Mouse (Mus musculus): ENCODE measurements around the gene Pard3b.

Gene Pard3b

GRCm38 (mm10) chr1:62437493-62437892 is 798.9 kb downstream of the Pard3b start:
- DNase-seq (ENCODE audit: low read depth in 1 of 2, low spot score in 2 of 2), result no peak

- no peak for DNase-seq (ENCODE audit: low read depth in 1 of 2, low spot score in 2 of 2)
These were observed 805.8 kb downstream of the Pard3b start for GRCm38 (mm10) chr1:62444406-62444805.

DNA sequence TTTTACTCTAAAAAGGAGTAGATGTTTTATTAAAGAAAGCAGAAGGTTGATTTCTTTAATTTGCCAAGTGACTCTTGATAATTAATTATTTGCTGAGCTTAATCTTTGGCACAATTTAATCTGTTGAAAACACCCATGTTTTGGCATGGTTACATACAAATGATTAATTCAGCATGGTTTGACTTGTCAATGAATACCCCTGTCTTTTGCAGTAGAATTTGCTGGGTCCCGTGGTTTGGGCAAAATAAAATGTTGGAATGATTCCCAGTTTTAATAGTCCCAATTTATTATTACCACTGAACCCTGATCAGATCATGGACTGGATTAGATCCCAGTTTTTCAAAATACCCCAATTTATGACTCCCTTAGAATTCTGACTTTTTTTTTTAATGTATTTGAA is 808.2 kb downstream of the Pard3b start:
- no peak for DNase-seq (ENCODE audit: low read depth in 1 of 2, low spot score in 2 of 2)

GRCm38 (mm10) chr1:62449193-62449875 is 810.7 kb downstream of the Pard3b start:
- no peak for DNase-seq (ENCODE audit: low read depth in 1 of 2, low spot score in 2 of 2)

DNA sequence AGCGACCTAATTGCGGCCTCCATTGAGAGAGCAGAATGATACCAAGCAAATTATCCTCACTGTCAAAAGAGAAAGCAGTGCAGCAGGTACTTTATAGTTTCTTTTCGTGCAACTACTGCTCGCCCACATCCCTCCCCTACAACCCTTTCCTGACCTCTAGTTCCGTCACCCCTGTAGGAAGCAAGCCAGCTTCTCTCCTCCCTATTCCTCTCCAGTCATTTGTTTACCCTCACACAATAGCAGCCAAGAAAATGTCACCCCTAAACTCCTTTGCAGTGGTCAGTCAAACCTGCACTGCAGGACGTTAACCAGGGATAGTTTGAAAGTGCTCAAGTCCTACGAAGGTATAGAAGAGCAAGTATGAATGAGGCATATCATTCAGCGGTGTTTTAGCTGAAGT is 826.9 kb downstream of the Pard3b start:
- DNase-seq (ENCODE audit: low read depth in 1 of 2, low spot score in 2 of 2), result no peak

GRCm38 (mm10) chr1:62466544-62466943 is 827.9 kb downstream of the Pard3b start:
- no peak for DNase-seq (ENCODE audit: low read depth in 1 of 2, low spot score in 2 of 2)

DNA sequence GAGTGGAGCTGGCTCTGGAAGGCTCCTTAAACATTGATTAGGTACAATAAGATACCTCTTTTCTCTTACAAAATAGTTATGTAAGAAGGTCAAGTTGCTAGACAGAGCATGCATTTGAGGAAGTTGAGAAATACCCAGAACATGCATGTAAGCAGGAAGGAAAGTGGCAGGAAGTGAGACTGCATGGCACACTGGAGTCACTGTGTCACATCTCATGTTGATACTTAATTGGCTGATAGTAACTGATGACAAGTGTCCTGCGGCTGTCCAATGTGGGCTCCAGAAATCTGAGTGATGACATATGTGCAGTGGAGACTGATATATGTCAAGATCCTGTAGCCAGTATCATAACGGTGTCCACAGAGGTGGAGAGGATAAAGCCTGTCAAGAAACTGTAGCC is 844.4 kb downstream of the Pard3b start:
- peak; percentile 13 for DNase-seq (ENCODE audit: low read depth in 1 of 2, low spot score in 2 of 2)

DNA sequence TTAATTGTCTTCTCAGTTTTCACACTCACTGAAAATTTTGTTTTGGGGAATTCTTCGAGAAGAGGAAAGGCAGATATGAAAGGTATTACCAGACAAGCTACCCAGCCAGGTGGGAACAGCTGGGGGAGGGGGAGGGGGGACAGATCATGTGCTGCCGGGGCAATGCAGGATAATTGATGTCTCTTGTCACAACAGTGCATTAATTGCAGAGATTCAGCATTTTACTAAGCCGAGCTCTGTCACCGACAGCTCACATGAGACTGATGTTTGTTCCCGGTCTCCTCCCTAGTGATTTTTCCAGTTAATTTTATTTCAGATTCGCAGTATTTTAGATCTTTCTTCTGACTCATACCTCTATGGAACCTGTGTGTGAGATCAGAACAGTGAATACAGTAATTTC is 850.2 kb downstream of the Pard3b start:
- no peak for DNase-seq (ENCODE audit: low read depth in 1 of 2, low spot score in 2 of 2)

- no peak for DNase-seq (ENCODE audit: low read depth in 1 of 2, low spot score in 2 of 2)
These were observed 860.5 kb downstream of the Pard3b start for GRCm38 (mm10) chr1:62499146-62499545.

DNA sequence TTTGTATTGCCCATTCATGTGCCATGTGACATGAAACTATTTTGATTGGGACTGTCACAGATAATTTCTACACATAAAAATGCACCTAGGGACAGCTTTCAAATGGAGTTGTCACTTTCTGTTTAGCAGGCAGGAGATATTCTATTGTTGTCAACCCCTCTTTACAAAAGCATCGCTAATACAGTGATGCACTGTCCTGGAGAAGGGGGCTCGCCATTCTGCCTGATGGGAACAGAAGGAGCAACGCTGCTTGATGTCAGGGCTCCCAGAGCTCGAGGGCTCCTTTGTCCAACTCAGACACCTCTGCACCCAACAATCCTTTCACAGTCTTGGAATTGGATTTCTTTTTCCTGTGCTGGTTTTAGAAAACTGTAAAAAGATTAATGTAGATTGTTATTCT is 871.9 kb downstream of the Pard3b start:
- no peak for DNase-seq (ENCODE audit: low read depth in 1 of 2, low spot score in 2 of 2)

GRCm38 (mm10) chr1:62511681-62512080 is 873.1 kb downstream of the Pard3b start:
- DNase-seq (ENCODE audit: low read depth in 1 of 2, low spot score in 2 of 2), result no peak

GRCm38 (mm10) chr1:62518621-62519213 is 880.1 kb downstream of the Pard3b start:
- DNase-seq (ENCODE audit: low read depth in 1 of 2, low spot score in 2 of 2), result no peak

- DNase-seq (ENCODE audit: low read depth in 1 of 2, low spot score in 2 of 2), result no peak
These were observed 882.7 kb downstream of the Pard3b start for GRCm38 (mm10) chr1:62521368-62521767.

DNA sequence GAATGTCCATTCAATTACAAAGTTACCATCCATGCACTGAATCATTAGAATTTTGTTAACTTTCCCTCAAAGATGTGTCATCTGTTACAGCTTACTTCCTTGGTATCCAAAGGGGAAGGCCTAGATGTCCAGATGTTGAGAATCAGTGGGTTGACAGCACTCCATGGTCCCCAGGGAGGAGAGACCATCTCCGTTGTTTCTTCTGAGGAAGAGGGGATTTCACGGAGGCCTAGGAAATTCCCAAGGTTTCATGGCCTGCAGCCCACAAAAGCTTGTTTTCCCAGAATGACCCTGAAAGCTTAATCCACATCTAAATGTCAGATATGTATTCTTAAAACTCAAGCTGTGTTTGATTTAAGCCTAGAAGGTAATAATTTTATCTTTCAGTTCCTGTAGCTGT is 884.1 kb downstream of the Pard3b start:
- DNase-seq (ENCODE audit: low read depth in 1 of 2, low spot score in 2 of 2), result no peak

DNA sequence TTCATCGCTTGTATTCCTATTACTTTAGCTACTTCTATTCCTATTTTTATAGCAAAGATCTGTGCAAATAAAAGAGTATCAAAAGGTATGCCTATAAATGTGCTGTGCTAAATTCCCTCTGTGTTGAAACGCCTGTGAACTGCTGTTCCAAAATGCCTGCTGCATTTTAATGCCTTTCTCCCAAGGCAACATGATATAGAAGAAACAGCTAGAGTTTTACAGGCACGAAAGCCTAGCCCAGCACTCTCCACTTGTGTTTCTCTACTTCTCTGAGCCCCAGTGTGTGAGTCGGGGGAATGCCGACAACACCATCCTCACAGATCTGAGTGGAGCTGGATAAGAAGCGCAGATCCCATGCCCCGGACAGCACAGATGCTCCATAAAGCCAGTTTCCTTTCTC is 889.2 kb downstream of the Pard3b start:
- no peak for DNase-seq (ENCODE audit: low read depth in 1 of 2, low spot score in 2 of 2)

DNA sequence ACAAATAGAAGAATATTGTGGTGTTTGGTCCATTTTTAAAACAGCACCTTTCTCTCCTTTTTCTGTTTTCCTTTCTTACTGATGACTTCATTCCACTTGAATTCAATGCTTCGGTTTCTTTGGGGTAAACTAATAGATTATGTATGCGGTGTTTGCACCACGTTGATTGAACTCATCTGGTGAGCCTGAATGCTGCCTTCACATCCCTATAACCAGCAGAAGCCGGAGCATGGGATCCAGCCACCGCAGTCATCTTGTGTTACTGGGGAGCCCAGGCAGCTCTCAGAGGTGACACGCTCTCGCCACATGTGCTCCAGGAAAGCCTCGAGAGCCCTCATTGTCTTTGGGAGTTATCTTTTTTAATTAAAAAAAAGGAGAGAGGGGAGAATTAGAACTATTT is 891.3 kb downstream of the Pard3b start:
- DNase-seq (ENCODE audit: low read depth in 1 of 2, low spot score in 2 of 2), result no peak

- DNase-seq (ENCODE audit: low read depth in 1 of 2, low spot score in 2 of 2), result no peak
These were observed 894.0 kb downstream of the Pard3b start for GRCm38 (mm10) chr1:62532426-62533126.

DNA sequence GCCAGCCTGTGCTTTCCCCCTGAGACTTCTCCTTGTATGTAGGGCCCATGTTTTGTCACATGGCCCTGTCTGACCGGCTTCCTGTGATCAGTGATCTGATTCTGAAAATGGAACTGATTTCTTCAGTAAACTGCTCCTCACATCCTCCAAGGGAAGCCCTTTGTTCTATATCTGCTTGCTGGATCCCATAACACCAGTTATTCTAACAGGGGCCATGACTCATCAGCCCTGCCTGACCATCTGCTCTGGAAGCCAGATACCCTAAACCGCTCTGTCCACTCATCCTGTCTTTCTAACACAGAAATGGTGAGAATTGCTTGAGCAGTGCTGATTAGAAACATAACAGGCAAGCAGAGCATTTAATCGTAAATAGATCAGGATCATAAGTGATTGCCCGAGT is 910.3 kb downstream of the Pard3b start:
- no peak for DNase-seq (ENCODE audit: low read depth in 1 of 2, low spot score in 2 of 2)

DNA sequence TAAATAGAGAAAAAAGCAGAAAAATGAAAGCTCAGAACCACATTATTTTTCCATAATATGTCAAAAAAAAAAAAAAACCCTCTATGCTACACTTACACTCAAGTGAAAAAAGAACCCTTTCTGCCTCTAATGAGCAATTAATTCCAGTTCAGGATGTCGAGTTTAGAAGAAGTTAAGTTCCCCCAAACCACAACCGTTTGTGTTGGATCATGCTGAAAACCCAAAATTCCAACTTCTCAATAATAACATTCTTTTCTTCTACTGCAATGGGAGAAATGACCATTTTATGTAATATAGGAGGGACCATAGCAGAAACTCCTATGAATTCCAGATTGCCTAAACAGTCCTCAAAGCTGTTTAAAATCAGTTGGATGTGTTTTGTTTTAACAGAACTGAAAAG is 911.9 kb downstream of the Pard3b start:
- no peak for DNase-seq (ENCODE audit: low read depth in 1 of 2, low spot score in 2 of 2)

DNA sequence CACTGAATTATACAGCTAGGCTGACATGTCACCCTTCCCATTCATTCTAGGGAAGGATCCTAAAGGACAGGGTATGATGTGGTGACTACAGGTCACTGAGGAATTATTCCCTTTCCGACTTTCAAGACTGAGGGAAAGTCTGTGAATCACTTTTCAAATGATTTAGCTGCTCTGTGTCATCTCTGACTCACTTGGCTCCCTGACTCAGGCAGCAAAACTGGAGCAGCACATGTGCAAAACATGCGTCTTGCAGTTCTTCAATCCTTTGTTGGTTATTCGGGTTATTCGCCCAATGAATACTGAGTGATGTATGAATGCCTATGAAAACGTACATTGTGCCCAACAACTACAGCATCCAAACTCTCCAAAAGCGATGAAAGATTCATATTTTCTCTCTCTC is 912.9 kb downstream of the Pard3b start:
- DNase-seq (ENCODE audit: low read depth in 1 of 2, low spot score in 2 of 2), result no peak

- no peak for DNase-seq (ENCODE audit: low read depth in 1 of 2, low spot score in 2 of 2)
These were observed 917.2 kb downstream of the Pard3b start for GRCm38 (mm10) chr1:62555838-62556237.

- DNase-seq (ENCODE audit: low read depth in 1 of 2, low spot score in 2 of 2), result no peak
These were observed 924.4 kb downstream of the Pard3b start for GRCm38 (mm10) chr1:62562987-62563386.
